Mouse (Mus musculus) midbrain, embryonic 13.5 days (tissue): ENCODE measurements at regions not wholly inside any gene's neighbourhood (a gene's known extent, or its start where the extent isn't known, plus 50 kb on each side); places are given as distances from the start of the nearest gene placed in this dataset.

ENCODE experiments used
- ATAC-seq: fragments of 200-750 bp; cut with Nextera tagmentation; 2 replicates; pipeline ENCODE4 v1.8.0; 2017; ENCODE audit warnings: mild to moderate bottlenecking, moderate TSS enrichment, moderate library complexity
- H3K27ac ChIP-seq: fragments of 300-500 bp; sonication (generic); 2 replicates; pipeline ENCODE4 v1.5.1; 2015; ENCODE audit warnings: inconsistent platforms, mild to moderate bottlenecking, moderate library complexity
- H3K27me3 ChIP-seq: fragments of 300-500 bp; sonication (generic); 2 replicates; pipeline ENCODE4 v1.6.1; 2015; ENCODE audit warnings: mild to moderate bottlenecking, inconsistent platforms
- H3K36me3 ChIP-seq: fragments of 300-500 bp; sonication (generic); 2 replicates; pipeline ENCODE4 v1.6.1; 2015; ENCODE audit warnings: mild to moderate bottlenecking, inconsistent platforms
- H3K4me1 ChIP-seq: fragments of 300-500 bp; sonication (generic); replicated peaks from 2 replicates; pipeline ENCODE4 v1.6.1; 2015; ENCODE audit warnings: inconsistent platforms
- H3K4me2 ChIP-seq: fragments of 300-500 bp; sonication (generic); replicated peaks from 2 replicates; pipeline ENCODE4 v1.6.1; 2015; ENCODE audit warnings: moderate library complexity, mild to moderate bottlenecking, inconsistent platforms
- H3K4me3 ChIP-seq: fragments of 300-500 bp; sonication (generic); replicated peaks from 2 replicates; pipeline ENCODE4 v1.5.1; 2015; ENCODE audit warnings: mild to moderate bottlenecking, inconsistent platforms
- H3K9ac ChIP-seq: fragments of 300-500 bp; sonication (generic); replicated peaks from 2 replicates; pipeline ENCODE4 v1.6.1; 2015; ENCODE audit warnings: mild to moderate bottlenecking, inconsistent platforms
- H3K9me3 ChIP-seq: fragments of 300-500 bp; sonication (generic); 2 replicates; pipeline ENCODE4 v1.6.1; 2016; ENCODE audit warnings: mild to moderate bottlenecking, inconsistent platforms
- WGBS: fragments of 180-500 bp; shearing (Covaris S2); methylation state at CpG from one replicate; pipeline ENCODE4 v1.1.7; 2015; 5-methylcytosine and 5-hydroxymethylcytosine counted together

- Histone ChIP-seq H3K27ac (no peak overlapping the region), H3K4me2 (no peak overlapping the region), H3K9ac (no peak overlapping the region), H3K4me3 (no peak overlapping the region), H3K27me3 (no peaks in the 10 kb centered on the region), H3K36me3 (no peaks in the 10 kb centered on the region), H3K9me3 (no peaks in the 10 kb centered on the region), H3K4me1 (no peaks in the 10 kb centered on the region)
- 91% methylated on average over 1 of the region's 1 CpGs for WGBS
- no peak for ATAC-seq
Observed at GRCm38 (mm10) chr7:76164191-76164590, 65.5 kb upstream of the Agbl1 start.

GRCm38 (mm10) chr7:76164735-76165630, 64.7 kb upstream of the Agbl1 start:
- Histone ChIP-seq H3K4me2 (no peak overlapping the region), H3K27me3 (no peaks in the 10 kb centered on the region), H3K4me3 (no peak overlapping the region), H3K4me1 (no peaks in the 10 kb centered on the region), H3K27ac (no peak overlapping the region), H3K9me3 (no peaks in the 10 kb centered on the region), H3K9ac (no peak overlapping the region), H3K36me3 (no peaks in the 10 kb centered on the region)
- 85% methylated on average over 5 of the region's 5 CpGs for WGBS
- no peak for ATAC-seq

- no peak overlapping the region for H3K4me2 ChIP-seq
- 92% methylated on average over 2 of the region's 2 CpGs for WGBS
- H3K27ac ChIP-seq = no peak overlapping the region
- H3K9ac ChIP-seq = no peak overlapping the region
- H3K4me1 ChIP-seq = no peaks in the 10 kb centered on the region
- no peaks in the 10 kb centered on the region for H3K9me3 ChIP-seq
- no peak overlapping the region for H3K4me3 ChIP-seq
- ATAC-seq = no peak
- no peaks in the 10 kb centered on the region for H3K27me3 ChIP-seq
- H3K36me3 ChIP-seq = no peaks in the 10 kb centered on the region
Observed at GRCm38 (mm10) chr7:76170481-76170880, 59.2 kb upstream of the Agbl1 start.

- H3K27ac ChIP-seq = no peak overlapping the region
- no peak overlapping the region for H3K9ac ChIP-seq
- 85% methylated on average over 5 of the region's 5 CpGs for WGBS
- no peaks in the 10 kb centered on the region for H3K27me3 ChIP-seq
- H3K36me3 ChIP-seq = no peaks in the 10 kb centered on the region
- no peaks in the 10 kb centered on the region for H3K4me1 ChIP-seq
- no peaks in the 10 kb centered on the region for H3K9me3 ChIP-seq
- H3K4me2 ChIP-seq = no peak overlapping the region
- H3K4me3 ChIP-seq = no peak overlapping the region
- no peak for ATAC-seq
Observed at GRCm38 (mm10) chr7:76176235-76176634, 53.5 kb upstream of the Agbl1 start.

- WGBS = 91% methylated on average over 2 of the region's 2 CpGs
- H3K27ac ChIP-seq = no peak overlapping the region
- H3K4me3 ChIP-seq = no peak overlapping the region
- H3K4me2 ChIP-seq = no peak overlapping the region
- no peaks in the 10 kb centered on the region for H3K9me3 ChIP-seq
- no peaks in the 10 kb centered on the region for H3K27me3 ChIP-seq
- no peak for ATAC-seq
- H3K4me1 ChIP-seq = no peaks in the 10 kb centered on the region
- no peak overlapping the region for H3K9ac ChIP-seq
- no peaks in the 10 kb centered on the region for H3K36me3 ChIP-seq
Observed at GRCm38 (mm10) chr7:76177420-76177819, 52.3 kb upstream of the Agbl1 start.
